Mouse (Mus musculus): ENCODE measurements around the gene R3hdm2. TPM values are rescaled to one million over a fixed set of nuclear protein-coding genes. Genes with fewer than 3 reads are reported as not detected.

The R3hdm2 gene
- 68.8 and 82.7 TPM in 2 replicates for polyA plus RNA-seq (2012; rRNA removed; ENCODE audit: low replicate concordance)

DNA sequence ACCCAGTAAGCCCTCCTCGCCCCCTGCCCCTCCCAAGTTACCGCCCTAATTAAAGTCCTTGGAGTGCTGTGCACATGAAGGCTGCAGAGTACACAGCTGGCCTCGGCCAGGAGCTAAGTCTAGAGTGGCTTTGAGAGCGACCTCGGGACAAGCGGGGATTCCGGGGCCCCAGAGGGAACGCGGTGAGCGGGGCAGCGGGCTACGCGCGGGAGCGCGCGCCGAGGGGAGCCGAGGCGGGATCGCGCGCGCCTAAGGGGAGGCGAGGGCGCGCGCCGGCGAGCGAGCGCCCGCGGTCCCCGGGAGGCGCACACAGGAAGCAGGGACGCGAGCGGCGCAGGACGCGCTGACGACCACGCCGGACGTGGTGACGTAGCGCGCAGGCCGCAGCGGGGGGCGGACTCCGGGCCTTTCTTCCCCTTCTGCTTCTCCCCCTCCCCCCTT, at the start of gene R3hdm2:
Gene R3hdm2 (plus strand): TSS at position 77 of the 441 bp plus-strand sequence.

DNA sequence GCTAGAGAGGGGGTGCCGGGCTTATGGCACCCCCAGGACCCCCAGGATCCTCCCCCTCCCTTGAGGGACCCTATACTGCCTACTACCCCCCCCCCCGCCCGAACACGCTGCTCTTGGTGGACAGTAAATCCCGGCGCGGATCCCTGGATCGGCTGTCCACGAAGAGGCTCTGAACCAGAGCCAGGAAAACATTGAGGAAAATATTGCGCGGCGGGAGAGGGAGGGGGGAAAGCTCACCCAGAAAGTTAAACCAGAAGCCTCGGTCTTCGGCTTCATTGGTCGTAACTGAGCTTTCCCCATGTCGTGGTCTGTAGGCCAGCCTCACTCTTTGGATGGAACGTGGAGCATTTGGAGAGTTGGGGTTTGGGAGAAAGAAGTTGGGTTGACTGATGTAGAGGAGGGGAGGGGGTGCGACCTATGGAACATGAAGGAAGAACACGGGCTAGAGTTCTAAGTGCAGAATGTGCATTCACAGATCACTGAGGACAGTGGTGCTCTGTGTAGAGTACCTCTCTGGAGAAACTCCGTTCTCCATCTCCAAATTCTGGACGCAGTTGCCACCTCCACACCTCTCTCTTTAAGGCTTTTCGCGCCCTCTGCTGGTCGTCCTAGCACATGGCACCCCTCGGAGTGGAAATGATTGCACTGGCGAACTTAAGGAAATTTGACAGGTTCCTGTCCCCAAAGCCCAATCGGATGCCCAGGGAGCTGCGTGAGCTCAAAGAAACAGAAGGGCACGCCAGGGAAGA, 38.1 kb upstream of the R3hdm2 start, which contains the start of gene Gli1:
Gene Gli1 (minus strand): TSS at position 84 of the 749 bp plus-strand sequence.

DNA sequence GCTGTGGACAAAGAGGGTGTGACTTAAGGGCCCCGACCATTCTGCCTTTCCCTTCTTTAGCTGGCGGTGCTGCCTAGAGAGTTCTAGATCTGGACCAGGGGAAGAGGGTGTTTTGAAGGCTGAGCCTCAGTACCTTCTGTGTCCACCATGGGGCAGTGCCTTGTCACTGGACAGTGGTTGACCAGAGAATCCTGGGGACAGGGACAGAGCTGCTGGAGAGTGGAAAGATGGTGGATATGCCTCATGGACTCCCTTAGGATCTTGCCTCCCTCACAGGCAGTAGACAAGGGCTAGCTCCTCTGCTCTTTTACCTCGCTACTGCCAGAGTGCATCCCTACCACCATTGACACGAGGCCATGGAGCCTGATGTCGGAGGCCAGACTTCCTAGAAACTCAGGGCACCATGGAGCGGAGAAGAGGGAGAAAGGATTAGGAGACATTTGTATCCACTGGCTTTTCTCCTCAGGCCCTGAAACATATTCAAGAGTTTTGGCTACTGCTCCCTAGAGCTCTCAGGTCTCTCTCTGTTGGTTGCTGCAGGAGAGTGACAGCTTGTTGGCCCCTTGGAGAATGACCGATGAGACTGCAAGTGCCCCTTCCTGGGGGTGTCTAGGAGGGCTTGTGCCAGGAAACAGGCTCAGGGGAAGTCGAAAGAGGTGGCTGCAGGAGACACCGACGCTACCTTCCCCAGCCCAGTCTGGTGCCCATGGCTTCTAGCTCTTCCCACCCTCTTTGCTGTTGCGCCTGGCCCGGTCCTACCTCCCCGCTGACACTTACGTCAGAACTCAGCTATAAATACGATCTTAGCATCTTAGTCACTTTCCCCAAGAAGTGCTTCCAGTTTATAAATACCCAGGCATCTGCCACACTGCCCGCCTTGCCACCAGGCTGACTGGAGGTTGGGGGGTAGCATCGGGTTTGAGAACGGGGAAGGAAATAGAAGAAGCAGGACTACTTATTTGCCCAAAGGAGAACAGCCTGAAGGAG, 25.9 kb upstream of the R3hdm2 start, which contains the start of gene Inhbe:
Gene Inhbe (minus strand): TSS at position 503 of the 987 bp plus-strand sequence.

DNA sequence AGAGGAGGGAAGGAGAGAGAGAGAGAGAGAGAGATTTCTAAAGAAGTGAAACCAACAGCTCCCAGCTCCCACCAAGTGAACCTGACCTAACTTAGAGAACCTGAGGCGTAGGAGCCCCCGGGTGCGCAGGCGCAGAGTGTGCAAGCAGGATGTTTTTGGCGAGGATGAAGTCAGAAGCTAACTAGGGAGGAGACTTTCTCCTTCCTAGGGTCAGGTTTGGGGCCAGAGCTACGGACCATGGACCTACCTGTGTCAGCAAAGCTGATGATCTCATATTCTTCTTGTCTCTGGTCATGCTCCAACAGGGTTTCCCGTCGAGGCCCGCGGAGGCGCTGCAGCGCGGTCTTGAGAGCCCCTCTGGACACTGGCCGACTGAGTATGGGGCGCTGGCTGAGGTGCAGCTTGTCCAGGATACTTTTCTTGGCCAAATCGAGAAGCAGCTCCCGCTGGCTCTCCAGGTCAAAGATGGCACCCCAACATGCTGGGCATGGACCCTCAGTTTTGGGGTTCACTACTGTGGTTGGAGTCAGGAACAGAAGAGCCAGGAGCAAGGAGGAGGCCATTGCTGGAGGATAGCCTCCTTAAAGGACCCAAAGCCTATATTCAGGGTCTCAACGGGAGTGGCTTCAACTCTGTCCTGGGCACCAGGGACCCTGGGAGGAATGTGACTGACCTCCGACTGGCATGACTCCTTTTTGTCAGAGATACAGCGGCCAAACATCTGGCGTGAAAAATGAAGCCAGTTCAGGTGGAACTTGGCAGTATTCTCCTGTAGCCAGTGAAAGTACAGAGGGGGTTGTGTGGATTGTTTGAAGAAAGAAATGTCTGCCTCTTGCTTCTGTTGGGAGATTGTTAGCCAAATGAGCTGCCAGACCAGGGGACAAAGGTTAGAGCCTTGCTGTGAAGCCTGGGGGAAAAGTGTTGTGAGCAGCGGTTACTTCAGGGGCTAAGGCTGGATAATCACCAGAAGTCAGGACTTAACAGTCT, 10.0 kb upstream of the R3hdm2 start, which contains the start of gene Inhbc:
Gene Inhbc (minus strand): TSS at position 598 of the 987 bp plus-strand sequence.

DNA sequence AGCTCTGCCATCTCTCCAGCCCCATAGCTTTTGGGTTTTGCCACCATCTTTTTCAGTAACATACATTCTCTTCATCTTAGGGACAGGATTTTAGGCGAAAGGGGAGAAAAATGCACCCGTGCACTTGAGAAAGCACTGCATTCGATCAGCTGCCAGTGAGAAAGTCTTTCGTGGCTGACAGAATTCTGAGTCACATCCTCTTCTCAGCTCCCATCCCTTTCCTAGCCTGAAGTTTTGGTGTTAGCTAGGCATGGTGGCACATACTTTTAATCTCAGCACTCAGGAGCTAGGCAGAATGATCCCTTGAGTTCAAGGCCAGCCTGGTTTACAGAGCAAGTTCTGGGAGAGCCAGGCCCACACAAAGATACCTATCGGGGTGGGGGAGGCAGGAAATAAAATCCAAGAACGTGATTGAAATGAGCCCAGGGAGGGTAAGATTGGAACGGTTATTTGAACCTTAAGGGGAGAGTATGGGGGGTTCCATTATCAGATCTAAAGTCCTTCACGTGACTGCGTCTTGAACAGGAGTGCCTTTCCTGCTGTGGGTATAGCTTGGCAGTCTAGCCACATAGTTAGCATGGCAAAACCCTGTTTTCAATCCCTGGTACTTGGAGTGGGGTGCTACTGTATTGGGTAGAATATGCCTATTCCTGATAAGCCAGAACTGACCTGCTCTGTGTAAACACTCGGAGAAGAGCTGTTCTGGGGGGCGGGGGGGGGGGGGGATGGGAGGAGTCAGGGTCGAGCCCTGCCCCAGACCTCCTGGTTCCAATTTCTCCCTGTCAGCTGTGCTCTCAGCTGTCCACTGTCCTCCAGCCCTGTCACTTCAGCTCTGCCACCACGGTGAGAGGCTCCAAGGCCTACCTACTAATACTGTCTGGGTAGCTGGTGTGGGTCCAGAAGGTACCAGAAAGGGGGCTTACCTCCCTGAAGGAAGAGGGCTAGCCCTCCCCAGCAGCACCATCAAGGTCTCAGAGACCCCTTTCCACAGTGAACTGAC, 121.1 kb downstream of the R3hdm2 start, which contains the start of gene Stac3:
Gene Stac3 (plus strand): TSS at position 793 of the 1,000 bp plus-strand sequence.

DNA sequence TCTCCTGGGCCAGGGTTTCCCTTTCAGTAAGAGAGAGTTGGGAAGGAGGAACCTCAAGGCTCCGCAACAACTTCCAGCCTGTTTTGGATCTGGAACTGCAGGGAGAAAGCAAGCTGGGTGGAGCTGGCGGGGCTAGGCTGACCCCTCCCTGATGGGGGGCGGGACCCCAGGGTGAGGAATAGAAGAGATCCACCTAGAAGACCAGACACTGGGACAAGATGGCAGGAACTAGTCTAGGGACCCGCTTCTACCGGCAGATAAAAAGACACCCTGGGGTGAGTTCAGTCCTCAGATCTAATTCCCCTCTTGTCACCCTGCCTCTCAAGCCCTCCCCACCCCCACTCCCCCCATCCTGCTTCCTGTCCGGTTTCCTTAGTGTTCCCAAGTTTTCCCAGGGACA, 134.6 kb downstream of the R3hdm2 start, which contains the start of gene Ndufa4l2:
Gene Ndufa4l2 (plus strand): TSS at position 204 of the 400 bp plus-strand sequence.

DNA sequence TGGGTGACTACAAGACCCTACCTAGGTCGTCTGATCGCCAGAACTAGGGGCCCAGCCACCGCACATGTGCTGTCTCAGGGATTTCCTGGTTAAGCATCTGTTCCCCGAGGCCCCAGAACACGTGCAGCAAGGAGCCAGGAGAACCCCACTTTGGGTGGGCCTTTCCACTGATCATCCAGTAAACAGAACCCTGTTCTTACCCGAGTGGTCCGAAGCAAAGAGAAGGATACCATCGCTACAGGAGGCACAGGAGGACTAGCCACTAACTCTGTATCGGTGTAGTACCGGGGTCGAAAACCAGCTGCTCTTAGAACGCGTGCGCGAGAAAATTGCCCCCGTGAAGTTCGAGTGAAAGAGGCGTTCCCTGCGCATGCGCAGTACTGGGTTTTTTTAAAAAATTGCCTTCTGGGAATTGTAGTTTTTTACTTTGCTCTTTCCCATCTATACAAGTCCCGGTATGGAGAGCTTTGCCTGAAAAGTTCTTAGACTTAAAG, 142.0 kb downstream of the R3hdm2 start, which contains the start of gene Shmt2:
Gene Shmt2 (minus strand): TSS at position 357 of the 494 bp plus-strand sequence.

DNA sequence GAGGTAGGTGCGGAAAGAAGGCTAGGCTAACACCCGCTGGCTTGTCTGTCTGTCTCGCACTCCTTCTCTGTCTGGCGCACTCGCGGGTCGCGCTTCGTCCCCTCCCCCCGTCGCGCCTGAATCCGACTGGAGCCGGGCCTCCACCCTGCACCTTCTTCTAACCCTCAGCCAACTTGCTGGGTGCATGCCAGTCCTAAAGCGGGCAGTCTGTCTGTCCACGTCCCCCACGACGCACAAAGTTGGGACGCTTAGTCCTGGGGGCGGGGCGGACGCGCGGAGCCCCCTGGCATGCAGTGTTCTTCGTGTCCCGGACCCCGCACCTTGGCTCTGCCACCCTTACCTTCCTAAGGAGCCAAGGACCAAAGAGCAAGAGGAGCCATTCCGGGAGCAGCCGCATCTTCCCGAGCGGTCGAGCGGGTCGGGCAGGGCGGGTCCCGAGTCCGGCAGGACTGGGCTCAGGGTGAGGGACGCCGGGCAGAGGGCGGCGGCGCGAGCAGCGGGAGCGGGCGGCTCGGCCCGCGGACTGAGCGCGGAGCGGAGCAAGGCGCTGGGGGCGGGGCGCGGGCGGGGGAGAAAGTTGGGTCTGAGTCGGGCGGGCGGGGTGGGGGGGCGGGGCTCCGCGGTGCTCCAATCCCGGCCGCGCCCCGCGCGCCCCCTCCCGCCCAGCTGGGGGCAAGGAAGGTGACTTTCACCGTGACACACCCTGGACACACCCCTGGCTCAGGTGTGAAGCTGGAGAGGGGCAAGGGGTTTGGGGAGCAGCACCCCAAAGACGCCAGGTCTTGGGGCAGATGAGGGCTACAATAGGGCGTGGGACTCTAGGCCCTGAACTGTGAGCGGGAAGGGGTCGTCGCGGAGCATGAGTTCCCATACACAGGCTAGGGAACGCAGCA, 154.2 kb downstream of the R3hdm2 start, which contains the start of gene Nxph4:
Gene Nxph4 (minus strand): TSS at position 524 of the 893 bp plus-strand sequence.

Other genes with a start within 250 kb of the R3hdm2 start
- gene B4galnt1, start 215.1 kb upstream of the R3hdm2 start, polyA plus RNA-seq (2012; rRNA removed; ENCODE audit: low replicate concordance), result 9.0 and 26.1 TPM in 2 replicates
- gene Slc26a10, start 199.7 kb upstream of the R3hdm2 start, polyA plus RNA-seq (2012; rRNA removed; ENCODE audit: low replicate concordance), result 2.3 and 4.2 TPM in 2 replicates
- 29.9 and 129 TPM in 2 replicates for gene Arhgef25, start 190.2 kb upstream of the R3hdm2 start, polyA plus RNA-seq (2012; rRNA removed; ENCODE audit: low replicate concordance)
- 173 and 346 TPM in 2 replicates for gene Dtx3, start 184.6 kb upstream of the R3hdm2 start, polyA plus RNA-seq (2012; rRNA removed; ENCODE audit: low replicate concordance)
- gene Pip4k2c, start 168.7 kb upstream of the R3hdm2 start, polyA plus RNA-seq (2012; rRNA removed; ENCODE audit: low replicate concordance), result 38.6 and 48.2 TPM in 2 replicates
- 3.6 and 7.9 TPM in 2 replicates for gene Kif5a, start 117.0 kb upstream of the R3hdm2 start, polyA plus RNA-seq (2012; rRNA removed; ENCODE audit: low replicate concordance)
- gene Dctn2, start 114.0 kb upstream of the R3hdm2 start, polyA plus RNA-seq (2012; rRNA removed; ENCODE audit: low replicate concordance), result 266 and 298 TPM in 2 replicates
- 31.4 and 44.7 TPM in 2 replicates for gene Mbd6, start 91.3 kb upstream of the R3hdm2 start, polyA plus RNA-seq (2012; rRNA removed; ENCODE audit: low replicate concordance)
- 66.5 and 79.6 TPM in 2 replicates for gene Mars, start 68.5 kb upstream of the R3hdm2 start, polyA plus RNA-seq (2012; rRNA removed; ENCODE audit: low replicate concordance)
- 8.7 and 11.8 TPM in 2 replicates for gene Arhgap9, start 58.4 kb upstream of the R3hdm2 start, polyA plus RNA-seq (2012; rRNA removed; ENCODE audit: low replicate concordance)
- 4.5 and 159 TPM in 2 replicates for gene Gli1, start 38.4 kb upstream of the R3hdm2 start, polyA plus RNA-seq (2012; rRNA removed; ENCODE audit: low replicate concordance)
- 0.03 TPM in 1 of 2 replicates, not detected in the other for gene Inhbe, start 25.9 kb upstream of the R3hdm2 start, polyA plus RNA-seq (2012; rRNA removed; ENCODE audit: low replicate concordance)
- gene Inhbc, start 9.9 kb upstream of the R3hdm2 start, polyA plus RNA-seq (2012; rRNA removed; ENCODE audit: low replicate concordance), result not detected in 2 replicates
- gene Stac3, start 121.4 kb downstream of the R3hdm2 start, polyA plus RNA-seq (2012; rRNA removed; ENCODE audit: low replicate concordance), result 2.0 and 5.6 TPM in 2 replicates
- gene Ndufa4l2, start 134.6 kb downstream of the R3hdm2 start, polyA plus RNA-seq (2012; rRNA removed; ENCODE audit: low replicate concordance), result 51.9 and 59.2 TPM in 2 replicates
- 40.8 and 93.7 TPM in 2 replicates for gene Shmt2, start 142.1 kb downstream of the R3hdm2 start, polyA plus RNA-seq (2012; rRNA removed; ENCODE audit: low replicate concordance)
- gene Nxph4, start 154.2 kb downstream of the R3hdm2 start, polyA plus RNA-seq (2012; rRNA removed; ENCODE audit: low replicate concordance), result 0.09 and 0.36 TPM in 2 replicates
- gene Lrp1, start 240.8 kb downstream of the R3hdm2 start, polyA plus RNA-seq (2012; rRNA removed; ENCODE audit: low replicate concordance), result 237 and 318 TPM in 2 replicates

Measured in subcutaneous adipose tissue, adult 2 months (tissue).